Mouse (Mus musculus) liver, adult 2 months (tissue): ENCODE measurements around the gene Aurkb.

Experiments
- CTCF ChIP-seq: fragments of 200-500 bp; IDR thresholded peaks from 2 replicates; pipeline ENCODE4 v1.5.1; 2011; ENCODE audit warnings: low read depth, low read length, control low read depth
- POLR2A ChIP-seq: fragments of 200-500 bp; IDR thresholded peaks from 2 replicates; pipeline ENCODE4 v1.6.1; 2011; ENCODE audit warnings: low read length, control low read depth; ENCODE audit not compliant: insufficient read depth; ENCODE audit errors: extremely low read depth

GRCm38 (mm10) chr11:69081613-69082012, 36.2 kb downstream of the Aurkb start:
- TF ChIP-seq POLR2A: no peak
- TF ChIP-seq CTCF: no peak
